Mouse (Mus musculus) erythroblast, embryonic 14.5 days (primary cell): ENCODE measurements at regions not wholly inside any gene's neighbourhood (a gene's known extent, or its start where the extent isn't known, plus 50 kb on each side); places are given as distances from the start of the nearest gene placed in this dataset.

ENCODE experiments used
- GATA1 ChIP-seq: IDR thresholded peaks from 2 replicates; pipeline ENCODE4 v1.6.1; 2012; ENCODE audit warnings: low read length, inconsistent platforms, mixed read lengths
- TAL1 ChIP-seq: IDR thresholded peaks from 3 replicates; pipeline ENCODE4 v1.6.1; 2012; ENCODE audit warnings: low read length, inconsistent platforms, mixed read lengths

DNA sequence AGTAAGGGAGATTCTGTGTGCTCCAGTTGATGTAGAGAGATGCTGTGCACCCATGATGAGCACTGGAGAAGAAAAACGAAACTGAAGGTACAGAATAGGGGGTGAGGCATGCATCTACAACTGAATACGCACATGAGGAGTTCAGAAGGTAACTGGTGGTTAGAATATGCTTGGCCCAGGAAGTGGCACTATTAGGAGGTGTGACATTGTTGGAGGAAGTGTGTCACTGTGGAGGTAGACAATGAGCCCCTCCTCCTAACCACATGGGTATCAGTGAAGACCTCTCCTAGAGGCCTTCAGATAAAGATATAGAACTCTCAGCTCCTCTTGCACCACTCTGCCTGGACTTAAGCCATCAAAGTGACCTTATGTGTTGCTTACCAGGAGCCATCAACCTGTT lies 243.9 kb downstream of the En1 start:
- TF ChIP-seq TAL1 (no peak), GATA1 (no peak)
